Mouse (Mus musculus): ENCODE measurements around the gene Itgb1bp1.

The Itgb1bp1 gene

GRCm38 (mm10) chr12:21191546-21191945 is 94.5 kb downstream of the Itgb1bp1 start:
- DNase-seq = no peak

Data from thymus, postnatal 4 days (tissue).